35 mouse cellular contexts compared by ENCODE assay signal in genomic region chr8:3316585-3316984, GRCm38 (mm10). TPM values are rescaled to one million over a fixed set of nuclear protein-coding genes. Genes with fewer than 3 reads are reported as not detected.
"Had no signal": no experiment of that assay in that cellular context is flagged by ENCODE, and none has a peak within 500 bp of the region (broad histone marks: within the 10 kb centered on the region; RNA-seq: fewer than 3 reads in every experiment).

No protein-coding gene starts in this region.

- H3K9me3 ChIP-seq: heart, embryonic 13.5 days; heart, embryonic 15.5 days; hindbrain, embryonic 13.5 days; hindbrain, embryonic 15.5 days; kidney, embryonic 15.5 days; limb, embryonic 13.5 days; limb, embryonic 15.5 days had no signal

- H3K36me3 ChIP-seq: heart, embryonic 13.5 days; heart, embryonic 15.5 days; hindbrain, embryonic 13.5 days; hindbrain, embryonic 15.5 days; kidney, embryonic 15.5 days; limb, embryonic 13.5 days; limb, embryonic 15.5 days had no signal

- H3K27ac ChIP-seq: heart, adult 2 months; heart, embryonic 13.5 days; heart, embryonic 15.5 days; hindbrain, embryonic 13.5 days; hindbrain, embryonic 15.5 days; hindbrain, postnatal 0 days; kidney, embryonic 15.5 days; kidney, postnatal 0 days; limb, embryonic 13.5 days; limb, embryonic 15.5 days had no signal

- H3K9ac ChIP-seq: heart, embryonic 13.5 days; heart, embryonic 15.5 days; hindbrain, embryonic 13.5 days; hindbrain, embryonic 15.5 days; kidney, embryonic 15.5 days; limb, embryonic 13.5 days; limb, embryonic 15.5 days had no signal

- H3K4me2 ChIP-seq: heart, embryonic 11.5 days; heart, embryonic 13.5 days; heart, embryonic 15.5 days; hindbrain, embryonic 13.5 days; hindbrain, embryonic 15.5 days; kidney, embryonic 15.5 days; limb, embryonic 13.5 days; limb, embryonic 15.5 days had no signal

- H3K4me3 ChIP-seq: heart, adult 2 months; heart, embryonic 13.5 days; heart, embryonic 15.5 days; hindbrain, embryonic 13.5 days; hindbrain, embryonic 15.5 days; kidney, embryonic 15.5 days; limb, embryonic 13.5 days; limb, embryonic 15.5 days had no signal

- DNase-seq: gastrocnemius, postnatal 14 days; gastrocnemius, postnatal 36 days; heart, adult 2 months; heart, postnatal 14 days; heart, postnatal 36 days; kidney, adult 11 months; kidney, adult 2 months; kidney, adult 9 months; kidney, postnatal 14 days; kidney, postnatal 36 days; layer of hippocampus, adult 9-11 months; layer of hippocampus, postnatal 36 days; left cerebral cortex, postnatal 4 days had no signal

- ATAC-seq: hindbrain, postnatal 0 days; intestine, embryonic 16.5 days had no signal

- H3K27me3 ChIP-seq: heart, embryonic 13.5 days; heart, embryonic 15.5 days; hindbrain, embryonic 13.5 days; hindbrain, embryonic 15.5 days; kidney, embryonic 15.5 days; limb, embryonic 13.5 days; limb, embryonic 15.5 days had no signal

- H3K4me1 ChIP-seq: heart, embryonic 13.5 days; heart, embryonic 15.5 days; hindbrain, embryonic 13.5 days; hindbrain, embryonic 15.5 days; kidney, embryonic 15.5 days; limb, embryonic 13.5 days; limb, embryonic 15.5 days had no signal

RNA-seq across cellular contexts. Expression of gene A430078G23Rik, which starts 36.6 kb away (rescaled TPM):
- total RNA-seq: gastrocnemius, adult 8-10 months; hindbrain, postnatal 0 days; layer of hippocampus, adult 18-20 months; layer of hippocampus, adult 8-10 months; left cerebral cortex, adult 18-20 months; left cerebral cortex, adult 8-10 months; left cerebral cortex, postnatal 10 days; left cerebral cortex, postnatal 25 days had no signal
- polyA plus RNA-seq: heart, embryonic 13.5 days; heart, postnatal 0 days; hindbrain, embryonic 11.5 days; hindbrain, embryonic 13.5 days; hindbrain, embryonic 15.5 days; hindbrain, postnatal 0 days; intestine, embryonic 14.5 days; limb, embryonic 11.5 days had no signal
